Mouse (Mus musculus): ENCODE measurements around the gene 2310061I04Rik. TPM values are rescaled to one million over a fixed set of nuclear protein-coding genes. Genes with fewer than 3 reads are reported as not detected.

2310061I04Rik gene
- total and polyA plus RNA-seq, 3 experiments, result 11.4 to 106 TPM; not detected in 1

DNA sequence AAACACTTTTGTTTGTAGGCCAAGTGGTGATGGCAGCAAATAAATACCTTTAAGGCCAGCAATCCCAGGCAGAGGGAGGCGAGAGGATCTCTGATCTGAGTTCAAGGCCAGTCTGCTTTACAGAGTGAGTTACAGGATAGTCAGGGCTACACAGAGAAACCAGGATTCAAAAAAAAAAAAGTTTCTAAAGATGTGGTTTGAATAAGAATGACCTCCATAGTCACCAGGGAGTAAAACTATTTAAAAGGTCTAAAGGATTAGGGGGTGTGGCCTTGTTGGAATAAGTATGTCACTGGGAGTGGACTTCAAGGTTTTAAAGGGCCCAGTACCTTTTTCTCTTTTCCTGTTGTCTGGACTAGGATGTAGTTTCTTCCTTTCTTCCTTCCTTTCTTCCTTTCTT, 42.7 kb upstream of the 2310061I04Rik start:
- no peak overlapping the region for H3K27ac ChIP-seq (ENCODE audit: control insufficient read depth, low read depth, low read length)
- no peak for DNase-seq (ENCODE audit: low read depth, low spot score)
- H3K4me3 ChIP-seq (ENCODE audit: control insufficient read depth in 1 of 2, insufficient read depth in 1 of 2, low read depth in 2 of 2, low read length in 2 of 2), result no peak overlapping the region
- no peaks in the 10 kb centered on the region for H3K27me3 ChIP-seq (ENCODE audit: control insufficient read depth in 1 of 2, insufficient read depth in 2 of 2, low read length in 2 of 2)
- H3K79me2 ChIP-seq (ENCODE audit: control insufficient read depth, insufficient read depth, low read length, poor library complexity), result no peaks in the 10 kb centered on the region
- H3K9ac ChIP-seq (ENCODE audit: control insufficient read depth, low read depth, low read length, poor library complexity, severe bottlenecking), result no peak overlapping the region
- H3K4me1 ChIP-seq (ENCODE audit: control insufficient read depth in 1 of 2, insufficient read depth in 2 of 2, low read length in 2 of 2), result no peaks in the 10 kb centered on the region
- no peak for TF ChIP-seq SIN3A (IDR thresholded peaks at IDR 0.05; ENCODE audit: low read length)
- no peak for TF ChIP-seq BHLHE40 (IDR thresholded peaks at IDR 0.05; ENCODE audit: borderline replicate concordance, low read depth, low read length)
- H3K36me3 ChIP-seq (ENCODE audit: control insufficient read depth in 1 of 2, insufficient read depth in 2 of 2, low read length in 2 of 2), result no peaks in the 10 kb centered on the region
- H3K9me3 ChIP-seq (replicated peaks; ENCODE audit: insufficient read depth, low read length), result no peaks in the 10 kb centered on the region

- H3K9ac ChIP-seq (ENCODE audit: control insufficient read depth, low read depth, low read length, poor library complexity, severe bottlenecking), result no peak overlapping the region
- H3K4me1 ChIP-seq (ENCODE audit: control insufficient read depth in 1 of 2, insufficient read depth in 2 of 2, low read length in 2 of 2), result no peaks in the 10 kb centered on the region
- H3K4me3 ChIP-seq (ENCODE audit: control insufficient read depth in 1 of 2, insufficient read depth in 1 of 2, low read depth in 2 of 2, low read length in 2 of 2), result no peak overlapping the region
- DNase-seq (ENCODE audit: low read depth, low spot score), result no peak
- no peaks in the 10 kb centered on the region for H3K27me3 ChIP-seq (ENCODE audit: control insufficient read depth in 1 of 2, insufficient read depth in 2 of 2, low read length in 2 of 2)
- TF ChIP-seq JUND (IDR thresholded peaks at IDR 0.05; ENCODE audit: low read depth, low read length), result no peak
- TF ChIP-seq UBTF (IDR thresholded peaks at IDR 0.05; ENCODE audit: borderline replicate concordance, insufficient read depth, low read depth, low read length), result no peak
- TF ChIP-seq MAZ (IDR thresholded peaks at IDR 0.05; ENCODE audit: low read depth, low read length), result no peak
- no peak for TF ChIP-seq RCOR1 (IDR thresholded peaks at IDR 0.05; ENCODE audit: low read depth, low read length)
- no peak for TF ChIP-seq GABPA (IDR thresholded peaks at IDR 0.05; ENCODE audit: low read depth, low read length)
- no peak for TF ChIP-seq MXI1 (IDR thresholded peaks at IDR 0.05; ENCODE audit: low read depth, low read length)
- TF ChIP-seq ETS1 (IDR thresholded peaks at IDR 0.05; ENCODE audit: low read depth, low read length), result no peak
- TF ChIP-seq SIN3A (IDR thresholded peaks at IDR 0.05; ENCODE audit: low read length), result no peak
- TF ChIP-seq CHD1 (IDR thresholded peaks at IDR 0.05; ENCODE audit: low read depth, low read length), result no peak
- TF ChIP-seq ZNF384 (IDR thresholded peaks at IDR 0.05; ENCODE audit: low read depth, low read length), result no peak
- TF ChIP-seq HCFC1 (IDR thresholded peaks at IDR 0.05; ENCODE audit: low read depth, low read length), result no peak
- no peak for TF ChIP-seq ZKSCAN1 (IDR thresholded peaks at IDR 0.05; ENCODE audit: low read depth, low read length)
- TF ChIP-seq CHD2 (IDR thresholded peaks at IDR 0.05; ENCODE audit: low read length), result no peak
- TF ChIP-seq ELF1 (IDR thresholded peaks at IDR 0.05; ENCODE audit: low read depth, low read length), result no peak
- no peak for TF ChIP-seq MAX (IDR thresholded peaks at IDR 0.05; ENCODE audit: low read length)
- no peaks in the 10 kb centered on the region for H3K36me3 ChIP-seq (ENCODE audit: control insufficient read depth in 1 of 2, insufficient read depth in 2 of 2, low read length in 2 of 2)
- no peaks in the 10 kb centered on the region for H3K9me3 ChIP-seq (replicated peaks; ENCODE audit: insufficient read depth, low read length)
- no peaks in the 10 kb centered on the region for H3K79me2 ChIP-seq (ENCODE audit: control insufficient read depth, insufficient read depth, low read length, poor library complexity)
- no peak overlapping the region for H3K27ac ChIP-seq (ENCODE audit: control insufficient read depth, low read depth, low read length)
These were observed 41.9 kb upstream of the 2310061I04Rik start for GRCm38 (mm10) chr17:35939108-35939507.

Measured in MEL (cell line).